Mouse (Mus musculus) limb, embryonic 14.5 days (tissue): Measurements from ENCODE around the gene Akap13. TPM values are rescaled to one million over a fixed set of nuclear protein-coding genes. Genes with fewer than 3 reads are reported as not detected.

Experiments used
- ATAC-seq: fragments of 200-750 bp; cut with Nextera tagmentation; 2 replicates; pipeline ENCODE4 v1.8.0; 2017; ENCODE audit warnings: low read depth, moderate number of reproducible peaks, moderate TSS enrichment; ENCODE audit not compliant: low FRiP score
- DNase-seq: peaks from one replicate; pipeline ENCODE4 v3.0.0-alpha.2; 2015; ENCODE audit warnings: low spot score
- H3K27ac ChIP-seq: fragments of 300-500 bp; sonication (generic); replicated peaks from 2 replicates; pipeline ENCODE4 v1.5.1; 2014; ENCODE audit warnings: low read depth, mild to moderate bottlenecking, low read length, moderate library complexity, mixed read lengths
- H3K27me3 ChIP-seq: fragments of 300-500 bp; sonication (generic); 2 replicates; pipeline ENCODE4 v1.6.1; 2014; ENCODE audit warnings: low read length, mixed read lengths; ENCODE audit not compliant: control insufficient read depth, insufficient read depth
- H3K36me3 ChIP-seq: fragments of 300-500 bp; sonication (generic); 2 replicates; pipeline ENCODE4 v1.6.1; 2014; ENCODE audit warnings: mild to moderate bottlenecking, low read length, moderate library complexity, mixed read lengths; ENCODE audit not compliant: control insufficient read depth, insufficient read depth
- H3K4me1 ChIP-seq: fragments of 300-500 bp; sonication (generic); 2 replicates; pipeline ENCODE4 v1.6.1; 2014; ENCODE audit warnings: antibody characterized with exemption, low read length, mixed read lengths; ENCODE audit not compliant: control insufficient read depth, insufficient read depth
- H3K4me2 ChIP-seq: fragments of 300-500 bp; sonication (generic); replicated peaks from 2 replicates; pipeline ENCODE4 v1.6.1; 2014; ENCODE audit warnings: low read depth, mild to moderate bottlenecking, low read length, moderate library complexity; ENCODE audit not compliant: severe bottlenecking
- H3K4me3 ChIP-seq: fragments of 300-500 bp; sonication (generic); replicated peaks from 2 replicates; pipeline ENCODE4 v1.5.1; 2014; ENCODE audit warnings: low read length
- H3K9ac ChIP-seq: fragments of 300-500 bp; sonication (generic); 2 replicates; pipeline ENCODE4 v1.6.1; 2014; ENCODE audit warnings: mild to moderate bottlenecking, low read depth, low read length, moderate library complexity; ENCODE audit not compliant: severe bottlenecking
- H3K9me3 ChIP-seq: fragments of 300-500 bp; sonication (generic); 2 replicates; pipeline ENCODE4 v1.6.1; 2016; ENCODE audit warnings: low read length; ENCODE audit not compliant: control insufficient read depth
- POLR2A ChIP-seq: fragments of 200-500 bp; IDR thresholded peaks from 2 replicates; pipeline ENCODE4 v1.8.0; 2012; ENCODE audit warnings: inconsistent platforms, mild to moderate bottlenecking, moderate library complexity, borderline replicate concordance; ENCODE audit not compliant: insufficient read depth, insufficient read length; ENCODE audit errors: extremely low read depth
- WGBS: fragments of 180-500 bp; shearing (Covaris S2); extraction: QIAGEN DNeasy Blood & Tissue Kit; methylation state at CpG from one replicate; pipeline ENCODE4 v1.1.7; 2014; 5-methylcytosine and 5-hydroxymethylcytosine counted together
- polyA plus RNA-seq, 2 experiments: library from polyadenylated mRNA; depleted of rRNA in 1 of 2; stranded (reverse) in 1 of 2; unstranded in 1 of 2; fragments of >200 nt; fragmentation: Nextera tagmentation in 1 of 2; extraction: Ambion mirVana in 1 of 2; gene quantifications; 2 replicates each; pipeline versions ENCODE4 v1.2.1 to v1.2.3; 2012 to 2014

The Akap13 gene
- polyA plus RNA-seq, 2 experiments: 18.7 to 51.4 TPM

- Histone ChIP-seq H3K4me3 (no peak overlapping the region), H3K4me1 (peaks cover 13% of the 10 kb centered on the region), H3K27me3 (no peaks in the 10 kb centered on the region), H3K4me2 (no peak overlapping the region), H3K9ac (no peak overlapping the region), H3K36me3 (no peaks in the 10 kb centered on the region), H3K9me3 (no peaks in the 10 kb centered on the region), H3K27ac (no peak overlapping the region)
- DNase-seq (no peak), ATAC-seq (no peak)
- TF ChIP-seq POLR2A: no peak
- 86% methylated on average over 4 of the region's 4 CpGs for WGBS
These were observed 116.8 kb downstream of the Akap13 start for GRCm38 (mm10) chr7:75572127-75572526.

GRCm38 (mm10) chr7:75575120-75575649, 119.9 kb downstream of the Akap13 start:
- Histone ChIP-seq H3K4me2 (no peak overlapping the region), H3K9me3 (no peaks in the 10 kb centered on the region), H3K4me1 (peaks cover 13% of the 10 kb centered on the region), H3K4me3 (no peak overlapping the region), H3K27me3 (no peaks in the 10 kb centered on the region), H3K27ac (no peak overlapping the region), H3K36me3 (peaks cover 8% of the 10 kb centered on the region), H3K9ac (no peak overlapping the region)
- ATAC-seq: peak; percentile 74
- WGBS: 16% methylated on average over 9 of the region's 9 CpGs
- peak; percentile 43 for DNase-seq
- TF ChIP-seq POLR2A: no peak

- DNase-seq: no peak
- H3K4me3 ChIP-seq: no peak overlapping the region
- no peaks in the 10 kb centered on the region for H3K9me3 ChIP-seq
- no peak for TF ChIP-seq POLR2A
- H3K36me3 ChIP-seq: peaks cover 8% of the 10 kb centered on the region
- no peak for ATAC-seq
- H3K27ac ChIP-seq: no peak overlapping the region; the same call in 1 of the 2 replicates
- 84% methylated on average over 1 of the region's 1 CpGs for WGBS
- no peak overlapping the region for H3K9ac ChIP-seq
- H3K4me2 ChIP-seq: no peak overlapping the region
- H3K27me3 ChIP-seq: no peaks in the 10 kb centered on the region
- H3K4me1 ChIP-seq: peaks cover 13% of the 10 kb centered on the region
These were observed 120.7 kb downstream of the Akap13 start for GRCm38 (mm10) chr7:75575800-75576585.

- ATAC-seq: no peak
- no peak for TF ChIP-seq POLR2A
- no peaks in the 10 kb centered on the region for H3K27me3 ChIP-seq
- no peak overlapping the region for H3K9ac ChIP-seq
- no peaks in the 10 kb centered on the region for H3K9me3 ChIP-seq
- no peak overlapping the region for H3K4me2 ChIP-seq
- DNase-seq: no peak
- H3K36me3 ChIP-seq: peaks cover 8% of the 10 kb centered on the region
- H3K4me3 ChIP-seq: no peak overlapping the region
- H3K4me1 ChIP-seq: peaks cover 13% of the 10 kb centered on the region
- WGBS: 96% methylated on average over 2 of the region's 2 CpGs
- H3K27ac ChIP-seq: no peak overlapping the region
These were observed 121.5 kb downstream of the Akap13 start for GRCm38 (mm10) chr7:75576851-75577250.

GRCm38 (mm10) chr7:75577353-75577752, 122.0 kb downstream of the Akap13 start:
- Histone ChIP-seq H3K27ac (no peak overlapping the region), H3K4me2 (no peak overlapping the region), H3K27me3 (no peaks in the 10 kb centered on the region), H3K9me3 (no peaks in the 10 kb centered on the region), H3K4me3 (no peak overlapping the region), H3K9ac (no peak overlapping the region), H3K4me1 (peaks cover 13% of the 10 kb centered on the region), H3K36me3 (peaks cover 8% of the 10 kb centered on the region)
- ATAC-seq (no peak), DNase-seq (no peak)
- WGBS: 76% methylated on average over 6 of the region's 6 CpGs
- TF ChIP-seq POLR2A: no peak
